In genomic region chr8:94036944-94037524, GRCm38 (mm10) we compare ENCODE assay signal across 8 mouse cellular contexts. TPM values are rescaled to one million over a fixed set of nuclear protein-coding genes. Genes with fewer than 3 reads are reported as not detected.
A peak's percentile ranks its signal among the peaks of the same experiment; 100 is the strongest.
DNase-seq lines count a peak whose midpoint lies in the region; ATAC-seq and TF ChIP-seq lines count a peak whose summit lies in the region.

Nudt21 (minus strand) TSS chr8:94037031.
Ogfod1 (plus strand) TSS chr8:94037198.

- H3K4me2 ChIP-seq in forebrain, embryonic 12.5 days, result peak within 1 kb of the TSS; percentile 84
- peak within 1 kb of the TSS; percentile 90 for H3K4me2 ChIP-seq in heart, postnatal 0 days (ENCODE audit: low read depth, low read length)
- peak within 1 kb of the TSS; percentile 82 for H3K4me2 ChIP-seq in liver, embryonic 16.5 days (ENCODE audit: low read depth, low read length)
- H3K4me2 ChIP-seq in neural tube, embryonic 13.5 days, result peak within 1 kb of the TSS; percentile 88

- TF ChIP-seq EP300 in heart, postnatal 0 days (IDR thresholded peaks at IDR 0.05; ENCODE audit: low read depth), result peak; percentile 71; the same call in 1 of the 2 replicates

- H3K27me3 ChIP-seq in E14TG2a.4 (ENCODE audit: insufficient read depth, low read length), result no peaks in the 10 kb centered on the region
- no peaks in the 10 kb centered on the region for H3K27me3 ChIP-seq in forebrain, embryonic 12.5 days
- H3K27me3 ChIP-seq in heart, postnatal 0 days (ENCODE audit: control insufficient read depth, insufficient read depth, low read length), result no peaks in the 10 kb centered on the region
- no peaks in the 10 kb centered on the region for H3K27me3 ChIP-seq in liver, embryonic 16.5 days (ENCODE audit: control insufficient read depth, insufficient read depth, low read depth, low read length)
- H3K27me3 ChIP-seq in neural tube, embryonic 13.5 days, result no peaks in the 10 kb centered on the region
- H3K27me3 ChIP-seq in testis, adult 2 months (ENCODE audit: control insufficient read depth, insufficient read depth, low read length), result no peaks in the 10 kb centered on the region

- peaks cover 30% of the 10 kb centered on the region for H3K36me3 ChIP-seq in E14TG2a.4 (ENCODE audit: insufficient read depth, low read length)
- no peaks in the 10 kb centered on the region for H3K36me3 ChIP-seq in forebrain, embryonic 12.5 days (replicated peaks)
- peaks cover 8% of the 10 kb centered on the region; the same call in 1 of the 2 replicates for H3K36me3 ChIP-seq in heart, postnatal 0 days (replicated peaks; ENCODE audit: control insufficient read depth, insufficient read depth, low read length)
- no peaks in the 10 kb centered on the region for H3K36me3 ChIP-seq in liver, embryonic 16.5 days (ENCODE audit: control insufficient read depth, insufficient read depth)
- H3K36me3 ChIP-seq in neural tube, embryonic 13.5 days, result peaks cover 13% of the 10 kb centered on the region
- H3K36me3 ChIP-seq in testis, adult 2 months (ENCODE audit: control insufficient read depth, insufficient read depth, low read length), result no peaks in the 10 kb centered on the region

- peak; percentile 90 for TF ChIP-seq POLR2A in testis, adult 2 months (IDR thresholded peaks at IDR 0.05; ENCODE audit: control insufficient read depth, low read depth, low read length)

- H3K27ac ChIP-seq in forebrain, embryonic 12.5 days, result peak within 1 kb of the TSS; percentile 71
- peak within 1 kb of the TSS; percentile 82 for H3K27ac ChIP-seq in heart, postnatal 0 days (ENCODE audit: low read depth)
- H3K27ac ChIP-seq in liver, embryonic 16.5 days (ENCODE audit: low read length), result peak within 1 kb of the TSS; percentile 81
- peak within 1 kb of the TSS; percentile 81 for H3K27ac ChIP-seq in neural tube, embryonic 13.5 days (replicated peaks)
- H3K27ac ChIP-seq in testis, adult 2 months (ENCODE audit: control insufficient read depth, insufficient read depth, low read depth, low read length), result peak within 1 kb of the TSS; percentile 91

- peak; percentile 99 for DNase-seq in c-Kit-positive CD71-positive TER-119-positive erythroid progenitor cells, embryonic 14.5 days (ENCODE audit: low spot score)
- peak; percentile 98 for DNase-seq in heart, postnatal 0 days (ENCODE audit: low spot score)
- peak; percentile 89 to 95 for DNase-seq in kidney, postnatal 4 days

- under 1% methylated on average over 41 of the region's 41 CpGs for WGBS in forebrain, embryonic 12.5 days
- WGBS in heart, postnatal 0 days, result under 1% methylated on average over 41 of the region's 41 CpGs
- WGBS in liver, embryonic 16.5 days (ENCODE audit: insufficient replicate concordance), result under 1% methylated on average over 41 of the region's 41 CpGs
- under 1% methylated on average over 41 of the region's 41 CpGs for WGBS in neural tube, embryonic 13.5 days

- H3K4me3 ChIP-seq in E14TG2a.4 (replicated peaks; ENCODE audit: low read length), result peak within 1 kb of the TSS; percentile 91
- H3K4me3 ChIP-seq in forebrain, embryonic 12.5 days (replicated peaks), result peak within 1 kb of the TSS; percentile 73
- peak within 1 kb of the TSS; percentile 95 for H3K4me3 ChIP-seq in heart, postnatal 0 days (ENCODE audit: low read depth, low read length)
- peak within 1 kb of the TSS; percentile 79 for H3K4me3 ChIP-seq in liver, embryonic 16.5 days (ENCODE audit: low read depth, low read length)
- H3K4me3 ChIP-seq in neural tube, embryonic 13.5 days, result peak within 1 kb of the TSS; percentile 70
- H3K4me3 ChIP-seq in testis, adult 2 months (ENCODE audit: control insufficient read depth, low read depth, low read length), result peak within 1 kb of the TSS; percentile 80

- ATAC-seq in forebrain, embryonic 12.5 days (ENCODE audit: low FRiP score), result peak; percentile 100
- ATAC-seq in heart, postnatal 0 days (ENCODE audit: insufficient read depth, low read depth), result peak; percentile 99
- peak; percentile 95 for ATAC-seq in liver, embryonic 16.5 days (ENCODE audit: low read depth)
- ATAC-seq in neural tube, embryonic 13.5 days (ENCODE audit: low read depth), result peak; percentile 99

- no peaks in the 10 kb centered on the region for H3K9me3 ChIP-seq in E14TG2a.4 (ENCODE audit: low read length)
- H3K9me3 ChIP-seq in forebrain, embryonic 12.5 days, result no peaks in the 10 kb centered on the region
- H3K9me3 ChIP-seq in heart, postnatal 0 days (replicated peaks; ENCODE audit: control insufficient read depth, low read length), result no peaks in the 10 kb centered on the region
- no peaks in the 10 kb centered on the region for H3K9me3 ChIP-seq in liver, embryonic 16.5 days (replicated peaks; ENCODE audit: control insufficient read depth, low read length)
- H3K9me3 ChIP-seq in neural tube, embryonic 13.5 days, result no peaks in the 10 kb centered on the region

- H3K9ac ChIP-seq in forebrain, embryonic 12.5 days, result peak within 1 kb of the TSS; percentile 77
- peak within 1 kb of the TSS; percentile 66 for H3K9ac ChIP-seq in heart, postnatal 0 days (replicated peaks; ENCODE audit: low read depth, low read length)
- peak within 1 kb of the TSS; percentile 74 for H3K9ac ChIP-seq in liver, embryonic 16.5 days (ENCODE audit: low read depth, low read length)
- H3K9ac ChIP-seq in neural tube, embryonic 13.5 days, result peak within 1 kb of the TSS; percentile 79

- no peak for TF ChIP-seq CTCF in E14TG2a.4 (conservative IDR thresholded peaks at IDR 0.05; ENCODE audit: low read length)
- TF ChIP-seq CTCF in heart, postnatal 0 days (IDR thresholded peaks at IDR 0.05; ENCODE audit: low read depth), result no peak
- TF ChIP-seq CTCF in testis, adult 2 months (IDR thresholded peaks at IDR 0.05; ENCODE audit: control insufficient read depth, insufficient read depth, insufficient replicate concordance, low read depth, low read length), result no peak

- peaks cover 49% of the 10 kb centered on the region for H3K4me1 ChIP-seq in E14TG2a.4 (replicated peaks; ENCODE audit: low read depth, low read length)
- peaks cover 36% of the 10 kb centered on the region for H3K4me1 ChIP-seq in forebrain, embryonic 12.5 days
- H3K4me1 ChIP-seq in heart, postnatal 0 days (ENCODE audit: control insufficient read depth, insufficient read depth), result peaks cover 18% of the 10 kb centered on the region
- H3K4me1 ChIP-seq in liver, embryonic 16.5 days (ENCODE audit: control insufficient read depth, low read depth, low read length), result peaks cover 32% of the 10 kb centered on the region
- H3K4me1 ChIP-seq in neural tube, embryonic 13.5 days (replicated peaks), result peaks cover 37% of the 10 kb centered on the region
- H3K4me1 ChIP-seq in testis, adult 2 months (ENCODE audit: control insufficient read depth, insufficient read depth, low read length), result no peaks in the 10 kb centered on the region; the same call in 1 of the 2 replicates

RNA-seq across cellular contexts. Expression of gene Nudt21, which starts in this region (rescaled TPM):
- 205 and 206 TPM in 2 replicates for polyA plus RNA-seq in forebrain, embryonic 12.5 days (2016; fragmentation: Nextera tagmentation; extraction: Ambion mirVana)
- total RNA-seq in heart, postnatal 0 days (2014; rRNA removed; ENCODE audit: low replicate concordance), result 26.0 and 38.9 TPM in 2 replicates
- polyA plus RNA-seq in heart, postnatal 0 days (2015; fragmentation: Nextera tagmentation; extraction: Ambion mirVana), result 56.7 and 61.5 TPM in 2 replicates
- 73.7 and 81.3 TPM in 2 replicates for polyA plus RNA-seq in liver, embryonic 16.5 days (2015; fragmentation: Nextera tagmentation; extraction: Ambion mirVana)
- 96.6 and 98.6 TPM in 2 replicates for polyA plus RNA-seq in neural tube, embryonic 13.5 days (2015; fragmentation: Nextera tagmentation; extraction: Ambion mirVana)
- 35.1 and 53.0 TPM in 2 replicates for polyA plus RNA-seq in testis, adult 2 months (2012; rRNA removed)

RNA-seq across cellular contexts. Expression of gene Ogfod1, which starts in this region (rescaled TPM):
- polyA plus RNA-seq in forebrain, embryonic 12.5 days (2016; fragmentation: Nextera tagmentation; extraction: Ambion mirVana), result 15.0 and 15.9 TPM in 2 replicates
- total RNA-seq in heart, postnatal 0 days (2014; rRNA removed; ENCODE audit: low replicate concordance), result 12.9 and 19.6 TPM in 2 replicates
- polyA plus RNA-seq in heart, postnatal 0 days (2015; fragmentation: Nextera tagmentation; extraction: Ambion mirVana), result 5.4 and 7.1 TPM in 2 replicates
- polyA plus RNA-seq in liver, embryonic 16.5 days (2015; fragmentation: Nextera tagmentation; extraction: Ambion mirVana), result 4.4 and 5.5 TPM in 2 replicates
- 12.8 and 14.2 TPM in 2 replicates for polyA plus RNA-seq in neural tube, embryonic 13.5 days (2015; fragmentation: Nextera tagmentation; extraction: Ambion mirVana)
- 5.3 and 8.3 TPM in 2 replicates for polyA plus RNA-seq in testis, adult 2 months (2012; rRNA removed)

Comparison
In these comparisons a context has a peak if more than half of its experiments do, and no peak if none do; other contexts are left out.
1. Peak in every context shown above with its lines: DNase-seq, ATAC-seq, H3K4me3 ChIP-seq and H3K27ac ChIP-seq.